Mouse (Mus musculus) right cerebral cortex, postnatal 4 days (tissue): Measurements from ENCODE around the gene Vwa1.
A peak's percentile ranks its signal among the peaks of the same experiment; 100 is the strongest.
"Not testable (repeated sequence)": the region's sequence is repeated elsewhere in the genome, so short reads cannot be mapped to it uniquely, and the experiment has no call there.

Source experiments
- DNase-seq: peaks from one replicate; pipeline ENCODE4 v3.0.0-alpha.2; 2022

Vwa1 gene

GRCm38 (mm10) chr4:155774280-155774754 is at the start of gene Vwa1:
Gene Vwa1, minus strand, starts transcription at chr4:155774698.
- peak; percentile 79 for DNase-seq

GRCm38 (mm10) chr4:155823443-155823842 is 48.9 kb upstream of the Vwa1 start:
- no peak for DNase-seq

- no peak for DNase-seq
These were observed 46.5 kb upstream of the Vwa1 start for GRCm38 (mm10) chr4:155821025-155821424.

GRCm38 (mm10) chr4:155817533-155817932 is 43.0 kb upstream of the Vwa1 start:
- no peak for DNase-seq

- DNase-seq: peak; percentile 35
These were observed 38.2 kb upstream of the Vwa1 start for GRCm38 (mm10) chr4:155812665-155813181.

- DNase-seq: peak; percentile 95
These were observed 37.6 kb upstream of the Vwa1 start, which contains the start of gene Ccnl2 for GRCm38 (mm10) chr4:155811929-155812664. Gene Ccnl2, plus strand, starts transcription at chr4:155812489.

- DNase-seq: no peak
These were observed 33.3 kb upstream of the Vwa1 start for GRCm38 (mm10) chr4:155807841-155808240.

GRCm38 (mm10) chr4:155803340-155804041 is 29.0 kb upstream of the Vwa1 start:
- peak; percentile 99 for DNase-seq

GRCm38 (mm10) chr4:155802741-155803339 is 28.3 kb upstream of the Vwa1 start, which contains the start of gene Mrpl20:
Gene Mrpl20, plus strand, starts transcription at chr4:155802878.
- DNase-seq: no peak

- no peak for DNase-seq
These were observed 27.6 kb upstream of the Vwa1 start for GRCm38 (mm10) chr4:155802075-155802474.

GRCm38 (mm10) chr4:155793730-155794129 is 19.2 kb upstream of the Vwa1 start:
- no peak for DNase-seq

GRCm38 (mm10) chr4:155791240-155791933 is 16.9 kb upstream of the Vwa1 start:
- DNase-seq: no peak

GRCm38 (mm10) chr4:155790650-155791161 is 16.2 kb upstream of the Vwa1 start:
- DNase-seq: no peak

- no peak for DNase-seq
These were observed 15.6 kb upstream of the Vwa1 start, which contains the start of gene Ankrd65 for GRCm38 (mm10) chr4:155790021-155790489. Gene Ankrd65, plus strand, starts transcription at chr4:155790439.

GRCm38 (mm10) chr4:155788833-155789232 is 14.3 kb upstream of the Vwa1 start:
- not testable (repeated sequence) for DNase-seq

GRCm38 (mm10) chr4:155788300-155788699 is 13.8 kb upstream of the Vwa1 start:
- DNase-seq: no peak

GRCm38 (mm10) chr4:155785819-155786218 is 11.3 kb upstream of the Vwa1 start, which contains the start of gene Tmem88b:
Gene Tmem88b, minus strand, starts transcription at chr4:155785874.
- no peak for DNase-seq

- no peak for DNase-seq
These were observed 10.7 kb upstream of the Vwa1 start for GRCm38 (mm10) chr4:155785246-155785645.

- DNase-seq: peak; percentile 75
These were observed 9.7 kb upstream of the Vwa1 start for GRCm38 (mm10) chr4:155784081-155784701.

- DNase-seq: no peak
These were observed 9.1 kb upstream of the Vwa1 start for GRCm38 (mm10) chr4:155783486-155784080.

- no peak for DNase-seq
These were observed 6.4 kb upstream of the Vwa1 start for GRCm38 (mm10) chr4:155780895-155781294.
